Mouse (Mus musculus) CD4-positive, CD25-positive, alpha-beta regulatory T cell, adult 4 months (primary cell): Measurements from ENCODE around the gene Ahcyl2. TPM values are rescaled to one million over a fixed set of nuclear protein-coding genes. Genes with fewer than 3 reads are reported as not detected.

Experiments used
- ATAC-seq: one replicate; pipeline ENCODE4 v1.8.0; 2017
- polyA plus RNA-seq, 2 experiments: library from polyadenylated mRNA; unstranded; fragments of 100-300 nt; shearing (Covaris generic); gene quantifications; one replicate each; pipeline ENCODE4 v1.2.1; 2017

The Ahcyl2 gene
- polyA plus RNA-seq, 2 experiments from 2014 or later: 87.8 to 108 TPM

DNA sequence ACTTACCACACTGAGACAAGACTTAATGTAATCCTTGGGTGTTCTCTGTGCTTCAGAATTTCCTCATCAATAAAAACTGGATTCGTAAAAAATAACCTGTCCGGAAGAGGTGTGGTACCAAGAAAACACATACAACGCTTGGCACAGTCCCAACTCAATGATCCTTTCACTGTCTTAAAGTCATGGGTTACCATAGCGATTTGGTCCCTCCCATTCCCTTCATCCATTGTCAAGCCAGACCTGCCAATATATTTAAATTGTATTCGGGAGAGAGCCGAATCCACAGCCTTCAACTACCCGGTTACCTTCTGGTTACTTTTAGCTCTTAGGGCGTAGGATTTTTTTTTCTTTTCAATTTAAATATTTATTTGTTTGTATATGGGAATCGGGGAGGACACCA is 148.0 kb downstream of the Ahcyl2 start:
- no peak for ATAC-seq

DNA sequence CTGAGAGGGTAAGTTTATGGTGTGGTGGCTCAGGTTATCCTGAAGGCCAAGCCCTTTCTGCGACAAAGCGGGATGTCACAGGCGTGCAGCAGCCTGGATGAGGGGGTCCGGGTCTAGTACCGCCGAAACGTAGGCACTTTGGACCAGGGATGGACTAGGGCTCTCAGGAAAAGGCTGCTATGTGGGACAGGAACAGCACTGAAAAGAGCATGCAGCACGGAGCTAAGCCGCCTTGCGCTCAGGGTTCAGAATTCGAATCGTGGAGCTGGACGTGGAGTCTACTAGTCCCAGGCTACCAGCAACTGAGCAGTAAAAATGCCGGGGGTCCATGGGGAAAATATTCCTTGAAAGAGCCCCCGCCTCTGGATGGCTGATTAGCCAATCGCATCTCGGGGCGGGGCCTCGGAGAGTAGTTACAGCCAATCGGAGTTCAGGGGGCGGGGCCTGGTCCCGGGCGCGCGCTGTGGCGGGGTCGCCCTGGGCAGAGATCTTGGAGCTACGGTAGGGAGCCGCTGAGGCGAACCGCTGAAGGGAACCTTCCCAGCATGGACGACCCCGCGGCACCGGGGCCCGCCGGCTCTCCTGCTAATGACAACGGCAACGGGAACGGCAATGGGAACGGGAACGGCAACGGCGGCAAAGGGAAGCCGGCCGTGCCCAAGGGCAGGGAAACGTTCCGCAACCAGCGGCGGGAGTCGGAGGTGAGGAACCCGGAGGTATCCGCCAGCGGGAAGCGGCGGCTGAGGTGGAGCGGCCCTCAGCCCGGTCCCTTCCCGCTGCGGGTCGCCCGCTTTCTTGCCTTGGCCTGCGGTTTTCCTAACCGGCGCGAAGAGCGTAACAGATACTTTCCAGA is 148.9 kb downstream of the Ahcyl2 start, which contains the start of gene Strip2:
TSS of gene Strip2 (plus strand) at position 483 of the 853 bp plus-strand sequence.
- ATAC-seq: peak; percentile 90

- ATAC-seq: no peak
Measured at GRCm38 (mm10) chr6:29917383-29917720, 149.5 kb downstream of the Ahcyl2 start.

- ATAC-seq: no peak
Measured at GRCm38 (mm10) chr6:29917947-29918346, 150.1 kb downstream of the Ahcyl2 start.

- ATAC-seq: no peak
Measured at GRCm38 (mm10) chr6:29923501-29923900, 155.7 kb downstream of the Ahcyl2 start.

DNA sequence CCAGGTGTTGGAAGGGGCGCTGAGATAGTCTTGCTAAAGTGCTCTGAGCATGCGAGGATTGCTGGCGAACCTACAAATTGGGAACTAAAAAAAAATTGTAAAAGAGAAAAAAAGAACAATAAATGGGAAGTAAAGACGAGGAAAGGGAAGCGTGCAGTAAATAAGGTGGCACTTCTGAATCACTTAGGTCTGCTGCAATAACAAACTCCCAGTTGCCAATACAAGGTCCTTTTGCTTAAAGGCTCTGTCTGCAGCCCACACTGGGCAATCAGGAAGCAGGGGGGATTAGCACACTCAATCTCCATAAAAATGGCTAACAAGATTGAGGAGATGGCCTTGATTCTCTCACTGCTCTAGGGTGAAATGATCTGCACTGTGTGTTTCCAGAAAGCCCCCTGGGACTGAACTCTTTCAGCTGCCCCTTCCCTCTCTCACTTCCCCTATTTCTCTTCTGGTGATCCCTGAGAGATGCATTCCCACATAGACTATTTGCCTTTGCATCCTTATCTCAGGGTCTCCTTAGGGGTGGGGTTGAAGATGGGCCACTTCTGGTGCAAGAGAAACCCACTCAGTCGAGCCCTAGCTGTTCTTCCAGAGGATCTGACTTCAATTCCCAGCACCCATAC is 157.9 kb downstream of the Ahcyl2 start:
- ATAC-seq: no peak

- ATAC-seq: no peak
Measured at GRCm38 (mm10) chr6:29930087-29930486, 162.3 kb downstream of the Ahcyl2 start.

DNA sequence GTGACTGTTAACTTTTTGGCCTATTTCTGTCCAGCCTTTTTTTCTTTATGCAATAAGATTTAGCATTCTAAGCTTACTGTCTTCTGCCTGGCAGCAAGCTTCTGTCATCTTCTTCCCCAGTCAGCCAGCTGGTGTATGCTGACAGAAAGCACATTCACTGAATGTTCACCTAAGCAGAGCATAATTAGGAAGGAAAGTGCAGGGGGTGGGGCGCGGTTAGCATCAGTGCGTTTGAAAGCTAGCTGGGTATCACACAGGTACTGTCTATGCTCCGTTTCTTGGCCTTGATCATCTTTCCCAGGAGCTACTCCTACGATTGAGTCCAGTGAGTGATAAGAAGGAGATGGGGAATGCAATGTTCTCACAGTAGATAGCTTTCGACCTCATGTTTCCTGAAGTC is 162.9 kb downstream of the Ahcyl2 start:
- no peak for ATAC-seq

DNA sequence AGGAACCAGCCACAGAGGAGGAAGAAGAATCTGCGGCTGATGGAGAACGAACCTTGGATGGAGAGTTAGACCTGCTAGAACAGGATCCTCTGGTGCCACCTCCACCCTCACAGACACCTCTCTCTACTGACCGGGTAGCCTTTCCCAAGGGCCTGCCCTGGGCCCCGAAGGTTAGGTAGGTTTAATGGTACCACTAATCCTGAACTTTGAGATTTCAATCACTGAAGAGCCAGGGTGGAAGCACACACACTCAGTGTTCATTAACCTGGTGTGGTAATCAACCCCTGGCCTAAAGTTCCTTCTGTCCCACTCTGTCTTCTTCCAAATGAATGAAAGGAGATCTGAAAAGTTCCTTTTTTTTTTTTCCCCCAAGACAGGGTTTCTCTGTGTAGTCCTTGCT is 163.4 kb downstream of the Ahcyl2 start:
- ATAC-seq: no peak

- no peak for ATAC-seq
Measured at GRCm38 (mm10) chr6:29935741-29936140, 167.9 kb downstream of the Ahcyl2 start.

DNA sequence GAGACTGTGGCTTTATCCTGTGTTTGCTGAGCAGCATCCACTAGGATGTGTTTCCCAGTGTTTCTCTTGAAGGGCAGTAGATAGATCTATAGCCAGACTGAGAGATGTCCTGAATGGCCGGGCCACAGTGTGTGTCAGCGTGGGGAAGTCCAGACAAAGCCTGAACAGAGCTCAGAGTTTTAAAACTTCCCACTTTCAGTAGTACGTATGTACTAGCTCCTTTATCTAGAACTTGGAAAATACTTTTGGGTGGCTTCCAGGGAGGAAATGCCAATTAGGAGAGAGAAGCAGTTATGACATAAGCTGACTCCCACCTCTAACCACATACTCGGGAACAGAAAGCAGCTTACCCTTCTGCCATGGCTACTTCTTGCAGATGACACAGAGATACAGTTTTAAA is 172.6 kb downstream of the Ahcyl2 start:
- no peak for ATAC-seq

DNA sequence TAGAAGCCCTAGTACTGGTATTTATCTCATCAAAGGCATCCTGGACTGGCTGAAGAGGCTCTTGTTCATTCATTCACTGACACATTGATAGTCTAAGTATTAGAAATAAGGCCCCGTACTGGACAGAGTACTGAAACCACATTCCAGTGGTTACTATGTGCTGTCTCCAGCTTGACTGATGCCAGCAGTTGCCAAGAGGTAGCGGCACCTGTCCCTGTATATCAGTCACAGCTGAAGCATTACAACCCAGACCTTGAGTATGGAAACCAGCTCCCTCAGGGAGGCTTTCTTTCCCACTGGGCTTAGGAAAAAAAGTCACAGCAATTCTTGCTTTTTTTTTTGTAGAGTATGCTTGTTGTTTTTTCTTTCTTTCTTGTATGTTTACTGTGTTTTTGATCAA is 173.2 kb downstream of the Ahcyl2 start:
- ATAC-seq: no peak

GRCm38 (mm10) chr6:29944465-29944864 is 176.7 kb downstream of the Ahcyl2 start:
- ATAC-seq: no peak

DNA sequence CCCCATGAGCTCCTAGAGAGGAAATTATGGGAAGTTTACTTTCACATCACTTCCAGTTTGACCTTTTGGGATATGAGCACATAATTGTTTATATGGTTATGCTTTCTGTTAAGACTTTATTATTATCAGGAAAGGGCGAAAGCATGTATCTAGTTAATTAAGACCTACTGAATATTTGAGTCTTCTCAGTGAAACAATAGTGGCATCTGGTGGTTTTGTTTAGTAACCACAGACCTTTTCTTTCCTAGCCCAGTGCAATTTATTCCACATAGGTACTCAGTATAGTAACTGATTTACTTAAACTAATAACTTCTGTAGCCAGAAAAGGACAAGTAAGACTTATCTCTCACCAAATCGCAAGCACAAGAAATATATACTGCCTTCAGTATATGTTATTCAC is 178.8 kb downstream of the Ahcyl2 start:
- peak; percentile 43 for ATAC-seq

DNA sequence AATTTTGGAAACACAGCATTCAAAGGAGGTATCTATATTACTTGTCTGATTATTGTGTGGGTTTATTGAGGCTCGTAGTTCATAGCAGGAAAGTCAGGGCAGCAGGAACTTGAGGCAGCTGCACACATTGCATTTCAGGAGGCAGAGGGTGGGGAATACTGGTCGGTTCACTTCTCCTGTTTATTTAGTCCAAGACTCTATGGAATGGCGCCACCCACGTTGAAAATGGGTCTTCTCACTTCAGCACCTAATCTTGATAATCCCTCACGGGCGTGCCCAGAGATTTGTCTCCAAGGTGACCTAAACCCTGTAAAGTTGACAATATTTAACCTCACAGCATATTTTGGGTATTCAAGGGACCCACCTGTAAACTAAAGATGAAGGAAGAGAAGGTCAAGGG is 180.0 kb downstream of the Ahcyl2 start:
- ATAC-seq: no peak

DNA sequence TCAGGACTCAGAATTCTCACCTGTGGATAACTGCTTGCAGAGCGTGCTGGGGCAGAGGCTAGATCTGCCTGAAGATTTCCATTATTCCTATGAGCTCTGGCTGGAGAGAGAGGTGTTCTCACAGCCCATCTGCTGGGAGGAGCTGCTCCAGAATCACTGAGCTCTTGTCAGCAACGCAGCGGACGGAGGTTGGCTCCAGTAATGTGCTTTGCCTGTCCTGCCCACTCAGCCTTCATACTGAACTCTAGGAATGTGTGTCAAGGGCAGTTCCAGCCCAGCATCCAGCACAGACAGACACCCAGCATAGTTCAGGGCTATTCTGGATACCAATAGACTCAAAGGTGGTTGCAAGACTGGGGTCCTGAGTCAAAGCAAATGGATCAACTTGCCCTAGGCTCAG is 188.9 kb downstream of the Ahcyl2 start:
- ATAC-seq: no peak

GRCm38 (mm10) chr6:29958669-29959068 is 190.9 kb downstream of the Ahcyl2 start:
- ATAC-seq: no peak

DNA sequence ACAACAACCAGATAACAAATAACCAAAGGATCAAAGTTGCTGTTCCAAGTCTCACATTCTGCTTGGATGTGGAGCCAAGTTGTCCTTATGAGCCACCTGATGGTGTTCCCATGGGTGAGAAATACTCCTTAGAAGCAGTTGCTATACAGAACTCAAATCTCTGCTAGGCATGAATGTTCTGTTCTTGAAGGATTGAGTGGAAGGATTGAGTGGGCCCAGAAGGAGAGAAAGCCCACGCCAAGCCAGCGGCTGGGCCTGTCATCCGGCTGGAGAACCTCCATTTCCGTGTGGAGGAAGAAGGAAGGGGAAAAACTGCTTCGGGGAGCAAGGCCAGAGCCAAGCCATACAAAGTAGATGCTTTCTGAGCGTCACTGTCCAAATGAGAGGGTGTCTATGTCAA is 193.3 kb downstream of the Ahcyl2 start:
- ATAC-seq: no peak

Other genes with a start within 250 kb of the Ahcyl2 start
- 10 to 100 TPM; 24.8 to 32.7 TPM for gene Irf5, start 241.4 kb upstream of the Ahcyl2 start, polyA plus RNA-seq
- 100 to 1,000 TPM in 1 of 2 experiments, 10 to 100 TPM in 1; 67.5 to 110 TPM for gene Tnpo3, start 158.1 kb upstream of the Ahcyl2 start, polyA plus RNA-seq
- under 1 TPM in 1 of 2 experiments, not detected in 1; 0.20 TPM for gene Tspan33, start 73.8 kb upstream of the Ahcyl2 start, polyA plus RNA-seq
- under 1 TPM in 1 of 2 experiments, not detected in 1; 0.11 TPM for gene Smo, start 32.5 kb upstream of the Ahcyl2 start, polyA plus RNA-seq
- gene Strip2, start 149.0 kb downstream of the Ahcyl2 start, polyA plus RNA-seq: under 1 TPM; 0.11 to 0.27 TPM